ENCODE assay signal across 9 mouse cellular contexts in genomic region chr12:112113710-112114109, GRCm38 (mm10). TPM values are rescaled to one million over a fixed set of nuclear protein-coding genes. Genes with fewer than 3 reads are reported as not detected.
A peak's percentile ranks its signal among the peaks of the same experiment; 100 is the strongest.
DNase-seq lines count a peak whose midpoint lies in the region; ATAC-seq and TF ChIP-seq lines count a peak whose summit lies in the region.
"Had no signal": no experiment of that assay in that cellular context is flagged by ENCODE, and none has a peak within 500 bp of the region (broad histone marks: within the 10 kb centered on the region; RNA-seq: fewer than 3 reads in every experiment).

No protein-coding gene starts in this region.

- peak; percentile 64 for ATAC-seq in forebrain, postnatal 0 days
- no peak; the same call in 1 of the 2 replicates for ATAC-seq in hindbrain, embryonic 14.5 days (ENCODE audit: low FRiP score)

- TF ChIP-seq CTCF in cerebellum, adult 2 months (IDR thresholded peaks at IDR 0.05; ENCODE audit: borderline replicate concordance, insufficient read depth, low read depth, low read length) = peak; percentile 99
- peak; percentile 99 for TF ChIP-seq CTCF in forebrain, postnatal 0 days (IDR thresholded peaks at IDR 0.05; ENCODE audit: low read depth)

- H3K27me3 ChIP-seq in cerebellum, adult 2 months (ENCODE audit: control insufficient read depth, insufficient read depth, low read length) = no peaks in the 10 kb centered on the region
- H3K27me3 ChIP-seq in forebrain, postnatal 0 days (ENCODE audit: insufficient read depth, low read length) = no peaks in the 10 kb centered on the region
- no peaks in the 10 kb centered on the region for H3K27me3 ChIP-seq in hindbrain, embryonic 14.5 days (ENCODE audit: control insufficient read depth, insufficient read depth, low read length)

- H3K4me3 ChIP-seq in cerebellum, adult 2 months (replicated peaks; ENCODE audit: insufficient read depth, low read depth, low read length) = no peak overlapping the region
- H3K4me3 ChIP-seq in forebrain, postnatal 0 days (ENCODE audit: low read depth, low read length) = no peak overlapping the region
- no peak overlapping the region for H3K4me3 ChIP-seq in hindbrain, embryonic 14.5 days (replicated peaks; ENCODE audit: low read length)
- H3K4me3 ChIP-seq: liver, embryonic 15.5 days had no signal

- no peak overlapping the region for H3K27ac ChIP-seq in cerebellum, adult 2 months (ENCODE audit: insufficient read depth, low read length)
- H3K27ac ChIP-seq in forebrain, postnatal 0 days (ENCODE audit: low read depth, low read length) = no peak overlapping the region
- H3K27ac ChIP-seq in hindbrain, embryonic 14.5 days = no peak overlapping the region
- H3K27ac ChIP-seq: liver, embryonic 15.5 days had no signal

- no peaks in the 10 kb centered on the region for H3K9me3 ChIP-seq in forebrain, postnatal 0 days (ENCODE audit: low read length)
- no peaks in the 10 kb centered on the region for H3K9me3 ChIP-seq in hindbrain, embryonic 14.5 days (ENCODE audit: control insufficient read depth, low read length)
- H3K9me3 ChIP-seq: liver, embryonic 15.5 days had no signal

- no peak overlapping the region for H3K9ac ChIP-seq in forebrain, postnatal 0 days
- H3K9ac ChIP-seq in hindbrain, embryonic 14.5 days = no peak overlapping the region
- H3K9ac ChIP-seq: liver, embryonic 15.5 days had no signal

- WGBS in cerebellum, adult 2 months = 14% methylated on average over 7 of the region's 7 CpGs
- WGBS in forebrain, postnatal 0 days = 11% methylated on average over 7 of the region's 7 CpGs
- 15% methylated on average over 7 of the region's 7 CpGs for WGBS in hindbrain, embryonic 14.5 days

- H3K36me3 ChIP-seq in forebrain, postnatal 0 days (ENCODE audit: insufficient read depth) = no peaks in the 10 kb centered on the region
- H3K36me3 ChIP-seq in hindbrain, embryonic 14.5 days (replicated peaks; ENCODE audit: control insufficient read depth, insufficient read depth) = no peaks in the 10 kb centered on the region
- H3K36me3 ChIP-seq: liver, embryonic 15.5 days had no signal

- no peaks in the 10 kb centered on the region for H3K4me1 ChIP-seq in cerebellum, adult 2 months (ENCODE audit: control insufficient read depth, insufficient read depth, low read length)
- H3K4me1 ChIP-seq in forebrain, postnatal 0 days (ENCODE audit: insufficient read depth) = no peaks in the 10 kb centered on the region
- H3K4me1 ChIP-seq in hindbrain, embryonic 14.5 days (replicated peaks; ENCODE audit: control insufficient read depth, insufficient read depth, low read length) = no peaks in the 10 kb centered on the region
- H3K4me1 ChIP-seq: liver, embryonic 15.5 days had no signal

- H3K4me2 ChIP-seq in forebrain, postnatal 0 days (ENCODE audit: low read depth) = no peak overlapping the region
- H3K4me2 ChIP-seq in hindbrain, embryonic 14.5 days (replicated peaks) = no peak overlapping the region
- H3K4me2 ChIP-seq: liver, embryonic 15.5 days had no signal

- peak; percentile 74 for DNase-seq in R1 (ENCODE audit: low read depth, low spot score)
- DNase-seq in cerebellum, adult 2 months = peak; percentile 67 to 79
- peak; percentile 86 for DNase-seq in forebrain, postnatal 0 days
- DNase-seq in hindbrain, embryonic 14.5 days (ENCODE audit: low spot score) = peak; percentile 89
- peak; percentile 85 to 93 for DNase-seq in left cerebral cortex, adult 18-20 months (ENCODE audit: low spot score in 2 of 2)
- peak; percentile 82 for DNase-seq in mesoderm, embryonic 11.5 days (ENCODE audit: low read depth, low spot score)
- peak; percentile 84 for DNase-seq in right cerebral cortex, postnatal 14 days
- DNase-seq in urinary bladder, postnatal 36 days (ENCODE audit: low spot score in 2 of 2) = peak; percentile 82 to 89

- no peak for TF ChIP-seq POLR2A in cerebellum, adult 2 months (IDR thresholded peaks at IDR 0.05; ENCODE audit: borderline replicate concordance, insufficient read depth, low read length)

RNA-seq across cellular contexts. Expression of gene Aspg, which starts 7.2 kb away (rescaled TPM):
- polyA plus RNA-seq in cerebellum, adult 2 months (2012; rRNA removed) = 2.5 and 3.2 TPM in 2 replicates
- 2.9 and 3.9 TPM in 2 replicates for total RNA-seq in forebrain, postnatal 0 days (2014; rRNA removed)
- 0.52 and 1.3 TPM in 2 replicates for polyA plus RNA-seq in forebrain, postnatal 0 days (2015; fragmentation: Nextera tagmentation; extraction: Ambion mirVana)
- 0.29 and 0.46 TPM in 2 replicates for polyA plus RNA-seq in hindbrain, embryonic 14.5 days (2014; fragmentation: Nextera tagmentation; extraction: Ambion mirVana)
- total RNA-seq in left cerebral cortex, adult 18-20 months (2021) = 1 to 10 TPM; 4.9 to 7.1 TPM

RNA-seq across cellular contexts. Expression of gene Kif26a, which starts 32.3 kb away (rescaled TPM):
- polyA plus RNA-seq in cerebellum, adult 2 months (2012; rRNA removed) = 2.4 TPM in 2 replicates
- 50.4 and 55.1 TPM in 2 replicates for total RNA-seq in forebrain, postnatal 0 days (2014; rRNA removed)
- 5.0 and 6.2 TPM in 2 replicates for polyA plus RNA-seq in forebrain, postnatal 0 days (2015; fragmentation: Nextera tagmentation; extraction: Ambion mirVana)
- 3.1 and 3.4 TPM in 2 replicates for polyA plus RNA-seq in hindbrain, embryonic 14.5 days (2014; fragmentation: Nextera tagmentation; extraction: Ambion mirVana)
- total RNA-seq in left cerebral cortex, adult 18-20 months (2021) = 1 to 10 TPM; 4.2 to 4.5 TPM
